Mouse (Mus musculus): ENCODE results near the gene Hnrnpdl. TPM values are rescaled to one million over a fixed set of nuclear protein-coding genes. Genes with fewer than 3 reads are reported as not detected.

Gene Hnrnpdl
- total RNA-seq (2021): 100 to 1,000 TPM in 1 of 2 experiments, 10 to 100 TPM in 1; 97.3 to 105 TPM

DNA sequence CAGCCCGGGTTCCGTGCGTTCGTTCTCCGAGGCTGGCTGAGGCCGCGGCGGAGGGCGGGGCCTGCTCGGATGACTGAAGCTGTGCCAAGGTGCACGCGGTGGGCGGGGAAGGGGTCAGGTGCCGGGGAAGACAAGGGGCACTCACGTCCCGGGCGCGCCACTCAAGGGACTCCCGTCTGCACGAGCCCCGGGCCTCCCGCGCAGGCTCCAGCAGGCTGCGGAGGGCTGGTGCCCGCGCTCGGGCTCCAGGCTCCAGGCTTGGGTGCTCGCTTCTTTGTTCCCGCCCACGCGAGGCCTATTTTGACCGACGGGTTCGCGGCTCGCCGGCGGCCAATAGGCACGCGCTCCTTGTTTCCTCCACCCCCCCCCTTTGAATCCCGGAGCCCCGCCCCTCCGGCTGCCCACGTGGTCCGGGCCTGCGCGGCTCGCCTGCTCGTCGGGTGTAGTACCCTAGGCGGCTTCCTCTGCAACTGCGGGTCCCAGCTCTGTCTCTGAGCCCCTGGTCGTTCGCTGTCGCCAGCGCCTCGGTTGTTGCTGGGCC lies at the start of gene Hnrnpdl, which contains the start of gene Enoph1:
Hnrnpdl (minus strand) TSS at position 63 of the 541 bp plus-strand sequence.
Enoph1 (plus strand) TSS at position 384 of the 541 bp plus-strand sequence.
- intact Hi-C loops (cut with DNase I): loop anchor here (5.0 to 10.0 kb wide), 4 partner anchors 112 to 835 kb away; no protein-coding TSS in a partner anchor
- peak; percentile 94 to 95 for DNase-seq

DNA sequence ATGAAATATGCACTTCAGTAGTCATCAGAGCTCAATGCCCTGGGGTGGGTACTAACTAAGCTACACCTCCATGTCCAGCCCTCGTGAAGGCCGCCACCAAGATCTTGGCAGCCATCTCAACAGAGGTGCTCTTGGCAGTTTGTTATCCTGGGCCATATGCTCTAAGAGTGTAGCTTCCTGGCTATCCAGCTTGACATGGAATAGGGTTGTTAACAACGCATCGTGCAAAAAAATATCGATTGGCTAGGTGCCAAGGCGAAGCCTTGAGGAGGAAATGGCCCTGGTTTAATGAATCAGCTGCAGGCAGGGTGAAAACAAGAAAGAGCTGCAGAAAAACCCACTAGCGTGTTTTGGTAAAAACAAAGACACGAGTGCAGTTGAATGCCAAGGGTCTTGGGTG lies 45.6 kb upstream of the Hnrnpdl start:
- intact Hi-C loops (cut with DNase I): no loop called here
- DNase-seq: peak; percentile 20 to 45

DNA sequence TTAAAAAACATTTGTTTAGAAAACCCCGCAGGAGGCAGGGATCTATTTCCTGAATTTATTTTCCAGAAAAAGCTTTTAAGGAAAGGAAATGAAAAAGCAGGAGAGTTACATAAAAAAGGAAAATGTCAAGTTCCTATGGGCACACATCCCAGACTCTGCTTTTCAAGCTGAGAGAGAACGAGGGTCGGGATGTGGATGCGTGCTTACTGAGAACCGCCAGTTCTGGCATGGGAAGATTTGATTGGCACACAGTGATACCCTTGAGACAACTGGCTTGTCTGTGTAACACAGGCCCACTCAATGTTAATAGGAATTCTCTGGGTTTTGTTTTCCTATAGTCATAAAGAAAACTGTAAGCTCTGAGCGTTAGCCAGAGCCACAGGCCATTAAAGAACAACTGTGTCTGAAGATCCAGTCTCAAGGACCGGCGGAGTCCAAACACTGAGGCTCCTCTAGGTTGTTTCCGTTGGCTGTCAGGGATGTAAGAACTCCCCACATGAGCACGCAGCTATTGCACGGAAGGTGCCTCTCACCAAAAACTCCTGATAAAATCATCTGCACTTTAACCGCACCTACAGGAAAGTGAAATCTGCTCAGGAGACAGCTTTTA lies 44.6 kb upstream of the Hnrnpdl start:
- DNase-seq: no peak
- intact Hi-C loops (cut with DNase I): no loop called here

DNA sequence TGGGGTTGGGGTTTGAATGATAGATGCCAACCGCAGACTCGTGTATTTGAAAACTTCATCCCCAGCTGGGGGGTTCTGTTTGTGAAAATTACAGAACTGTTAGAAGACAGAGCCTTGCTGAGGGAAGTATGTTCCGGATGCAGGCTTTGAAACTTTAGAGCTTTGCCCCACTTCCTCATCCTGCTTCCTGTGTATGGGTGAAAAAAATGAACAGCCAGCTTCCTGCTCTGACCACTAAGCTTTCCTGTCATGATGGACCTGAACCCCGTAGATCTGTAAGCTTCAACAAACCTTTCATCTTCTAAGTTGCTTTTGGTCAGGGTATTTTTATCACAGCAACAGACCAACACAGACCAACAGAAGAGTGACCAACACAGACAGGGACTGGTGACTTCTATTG lies 42.5 kb upstream of the Hnrnpdl start:
- intact Hi-C loops (cut with DNase I): no loop called here

DNA sequence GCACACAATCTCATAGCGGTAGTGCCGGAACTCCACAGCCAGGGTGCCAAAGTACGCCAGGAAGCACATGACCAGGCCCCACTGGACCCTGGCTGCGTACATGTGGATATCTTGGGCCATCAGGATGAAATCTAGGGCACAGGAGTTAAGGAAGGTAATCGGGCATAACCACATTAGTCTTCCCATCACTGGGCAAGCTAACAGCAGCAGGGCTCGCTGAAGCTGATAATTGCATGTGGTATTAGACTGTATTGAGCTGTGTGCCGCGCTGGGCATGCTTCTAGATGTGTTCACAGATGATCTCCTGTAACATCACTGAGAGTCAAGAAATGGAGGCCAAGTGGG lies 40.4 kb upstream of the Hnrnpdl start:
- no peak for DNase-seq
- intact Hi-C loops (cut with DNase I): no loop called here

More for the DNA sequence above, 42.5 kb upstream of the Hnrnpdl start:
- no peak for DNase-seq

DNA sequence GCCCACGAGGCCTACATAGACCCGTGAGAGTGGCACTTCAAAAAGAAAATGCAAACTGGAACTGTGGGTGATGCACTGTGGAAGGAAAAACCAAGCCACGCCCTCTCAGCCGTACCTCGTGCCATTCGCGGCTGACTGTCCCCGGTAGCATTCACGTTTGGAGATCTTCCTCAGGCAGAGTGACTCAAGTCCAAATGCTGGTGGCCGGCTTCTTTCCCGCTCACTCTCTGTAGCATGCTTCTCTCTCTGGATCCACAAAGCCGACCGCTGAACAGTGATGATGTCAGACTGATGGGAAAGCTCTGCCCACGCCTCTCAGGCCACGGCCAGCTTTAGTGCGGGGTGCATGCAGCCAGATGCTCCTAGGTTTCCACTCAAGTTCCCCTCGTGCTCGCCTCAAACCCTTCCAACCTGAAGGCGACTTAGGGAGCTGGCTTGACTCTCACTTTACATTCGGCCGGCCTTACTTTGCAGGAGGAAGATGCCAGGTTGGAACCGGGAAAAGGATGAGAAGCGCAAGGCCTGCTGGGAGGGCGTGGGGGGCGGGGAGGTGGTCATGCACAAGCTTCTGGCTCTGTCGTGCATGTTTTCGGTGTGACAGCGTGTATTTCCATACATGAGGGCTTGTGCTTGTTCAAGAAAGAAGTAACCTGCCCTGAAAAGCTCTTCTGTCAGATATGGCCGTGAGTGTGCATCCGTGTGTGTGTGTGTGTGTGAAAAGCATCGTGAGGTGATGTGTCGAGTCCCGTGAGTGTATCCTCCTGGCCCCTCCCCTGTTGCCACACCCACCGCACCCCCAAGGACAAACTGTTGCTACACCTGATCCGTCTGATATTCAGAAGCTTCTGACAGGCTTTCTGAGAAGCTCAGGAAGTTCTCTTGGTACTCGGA lies 39.8 kb upstream of the Hnrnpdl start:
- intact Hi-C loops (cut with DNase I): no loop called here
- peak; percentile 32 to 42 for DNase-seq

DNA sequence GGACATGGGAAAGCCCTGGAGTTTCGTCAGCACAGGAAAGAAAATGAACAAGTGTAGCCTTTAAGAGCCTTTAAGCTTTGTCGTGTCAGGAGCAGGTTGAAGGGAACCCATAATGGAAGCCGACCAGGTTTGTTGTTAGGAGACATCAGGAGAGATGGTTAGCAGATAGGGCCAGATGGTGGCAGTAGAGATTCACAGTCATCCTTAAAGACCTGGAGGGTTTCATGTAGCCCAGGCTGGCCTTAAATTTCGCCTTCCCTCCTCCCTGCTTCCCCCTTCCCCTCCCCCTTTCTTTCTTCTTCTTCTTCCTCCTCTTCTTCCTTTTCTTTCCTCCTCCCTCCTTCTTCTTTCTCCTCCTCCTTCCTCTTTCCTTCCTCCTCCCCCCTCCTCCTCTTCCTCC lies 35.1 kb upstream of the Hnrnpdl start:
- DNase-seq: no peak
- intact Hi-C loops (cut with DNase I): loop anchor here (5.0 kb wide), 2 partner anchors 93 to 228 kb away; no protein-coding TSS in a partner anchor

DNA sequence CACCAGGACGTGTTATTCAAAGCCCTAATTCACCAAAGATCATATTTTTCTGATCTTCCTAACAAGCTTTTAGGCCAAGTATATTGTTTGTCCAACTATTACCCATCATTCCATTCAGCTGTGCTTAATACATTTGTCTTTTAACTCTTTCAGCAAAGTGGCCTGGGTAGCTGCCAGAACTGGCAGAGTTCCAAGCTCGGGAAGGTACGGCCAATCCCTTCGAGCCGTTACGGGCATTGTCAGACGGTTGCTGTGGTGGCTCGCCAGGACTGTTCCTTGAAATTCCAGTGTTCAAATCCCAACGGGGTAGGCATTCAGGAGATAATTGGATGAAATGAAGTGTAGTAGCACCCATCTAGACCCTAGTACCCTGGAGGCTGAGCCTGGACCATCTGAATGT lies 33.1 kb upstream of the Hnrnpdl start:
- DNase-seq: no peak
- intact Hi-C loops (cut with DNase I): loop anchor here (5.0 kb wide), 2 partner anchors 95 to 230 kb away; no protein-coding TSS in a partner anchor

DNA sequence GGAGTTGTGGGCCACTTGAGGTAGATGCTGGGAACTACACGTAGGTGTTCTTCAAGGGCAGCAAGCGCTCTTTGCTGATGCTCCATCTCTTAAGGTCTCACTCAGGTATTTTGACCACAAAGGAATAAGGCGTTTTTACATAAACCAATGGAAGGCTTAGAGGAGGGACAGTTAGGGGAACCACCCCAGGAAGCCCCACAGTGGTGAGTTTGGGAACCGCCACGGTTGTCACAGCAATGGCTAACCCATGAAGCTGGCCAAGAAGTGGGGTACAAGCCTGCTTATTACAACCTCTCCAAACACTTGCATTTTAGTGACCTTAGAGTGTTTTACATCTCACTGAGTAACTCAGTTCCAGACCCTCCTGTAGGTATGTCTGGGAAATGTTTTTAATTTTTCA lies 32.1 kb upstream of the Hnrnpdl start:
- intact Hi-C loops (cut with DNase I): loop anchor here (5.0 kb wide), 2 partner anchors 96 to 231 kb away; no protein-coding TSS in a partner anchor

DNA sequence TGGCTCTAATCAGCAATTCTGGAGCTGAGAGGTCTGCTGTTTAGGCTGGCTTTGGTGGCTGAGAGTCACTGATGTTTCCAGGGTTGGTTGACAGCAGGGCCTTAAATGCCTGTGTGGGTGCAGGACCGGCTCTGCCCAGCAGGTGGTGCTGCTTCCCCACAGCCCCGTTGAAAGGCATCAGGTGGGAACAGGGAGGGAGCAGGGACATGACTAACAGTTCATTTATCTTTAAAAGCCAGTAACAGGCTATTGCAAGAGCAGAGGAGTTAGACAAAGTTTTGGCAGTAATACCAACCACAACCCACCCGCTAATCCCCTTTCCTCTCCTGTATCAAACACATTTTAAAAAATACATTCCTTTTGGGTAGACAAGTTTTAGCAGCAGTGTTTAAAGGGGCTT lies 30.8 kb upstream of the Hnrnpdl start:
- peak; percentile 86 to 91 for DNase-seq
- intact Hi-C loops (cut with DNase I): loop anchor here (1.0 to 5.0 kb wide), 4 partner anchors 97 to 252 kb away; no protein-coding TSS in a partner anchor

More for the DNA sequence above, 32.1 kb upstream of the Hnrnpdl start:
- DNase-seq: no peak

DNA sequence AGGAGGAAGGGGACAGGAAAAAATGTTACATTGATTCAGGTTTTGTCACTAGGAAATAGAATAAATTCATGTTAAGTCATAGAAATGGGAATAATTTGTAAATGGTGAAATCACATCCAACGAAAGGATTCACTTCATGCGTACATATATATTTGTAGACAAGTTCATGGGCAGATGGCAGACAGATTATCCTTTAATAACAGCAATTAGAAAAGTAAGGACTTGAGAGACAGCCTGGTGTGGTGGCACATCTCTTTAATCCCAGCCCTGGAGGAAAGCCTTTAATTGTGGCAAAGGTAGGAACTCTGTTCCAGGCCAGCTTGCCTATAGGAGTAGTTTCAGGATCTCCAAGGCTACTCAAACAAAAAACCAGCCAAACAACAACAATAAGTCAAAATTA lies 30.1 kb upstream of the Hnrnpdl start:
- intact Hi-C loops (cut with DNase I): no loop called here
- no peak for DNase-seq

DNA sequence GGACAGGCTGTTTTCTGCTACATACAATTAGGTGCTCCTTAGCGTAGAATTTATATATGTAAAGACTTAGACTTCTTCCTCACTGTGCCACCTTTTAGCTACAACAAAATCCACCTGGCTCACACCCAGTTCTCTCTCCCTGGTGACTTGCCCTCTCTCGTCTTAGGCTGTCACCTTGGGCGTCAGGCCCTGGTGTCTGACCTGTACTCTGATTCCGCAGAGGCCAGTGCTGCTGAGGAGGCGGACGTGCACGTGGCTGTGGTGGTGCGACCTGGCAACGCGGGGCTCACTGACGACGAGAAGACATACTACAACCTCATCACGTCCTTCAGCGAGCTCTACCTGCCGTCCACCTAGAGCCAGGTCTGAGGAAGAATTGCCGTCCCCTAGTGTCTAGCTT lies 28.1 kb upstream of the Hnrnpdl start:
- DNase-seq: no peak
- intact Hi-C loops (cut with DNase I): no loop called here

DNA sequence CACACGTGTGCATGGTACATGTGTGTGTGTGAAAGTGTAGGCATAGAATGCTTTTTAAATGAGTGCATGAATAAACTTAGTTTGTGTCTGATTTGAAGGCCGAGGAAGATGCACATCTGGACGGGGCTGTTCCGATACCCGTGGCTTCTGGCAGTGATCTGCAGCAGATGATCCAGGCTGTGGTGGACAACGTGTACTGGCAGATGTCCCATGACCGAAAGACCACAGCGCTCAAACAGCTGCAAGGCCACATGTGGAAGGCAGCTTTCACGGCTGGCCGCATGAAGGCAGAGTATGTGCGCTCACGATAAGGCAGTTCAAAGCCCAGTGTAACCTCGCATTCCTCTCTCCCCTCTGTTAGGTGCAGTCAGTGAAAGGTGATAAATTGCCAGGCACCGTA lies 21.4 kb upstream of the Hnrnpdl start:
- DNase-seq: no peak
- intact Hi-C loops (cut with DNase I): no loop called here

DNA sequence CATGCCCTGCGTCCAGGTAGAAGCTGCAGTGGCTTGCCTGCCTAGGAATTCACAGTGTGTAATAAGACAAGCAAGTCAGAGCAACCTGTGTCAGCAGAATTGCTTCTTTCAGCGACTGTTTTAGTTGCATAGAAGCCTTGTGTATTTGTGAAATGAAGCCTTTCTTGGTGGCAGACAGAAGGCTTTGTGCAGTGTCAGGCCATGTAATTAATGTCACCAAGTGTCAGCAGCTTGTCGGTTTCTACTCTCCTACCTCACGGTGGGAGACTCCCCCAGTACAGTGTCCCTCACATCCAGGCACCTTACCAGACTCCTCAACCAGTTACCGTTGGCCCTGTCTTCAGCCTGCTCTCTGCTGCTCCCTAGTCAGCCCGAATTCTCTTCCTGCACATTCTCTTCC lies 19.9 kb upstream of the Hnrnpdl start:
- intact Hi-C loops (cut with DNase I): no loop called here

DNA sequence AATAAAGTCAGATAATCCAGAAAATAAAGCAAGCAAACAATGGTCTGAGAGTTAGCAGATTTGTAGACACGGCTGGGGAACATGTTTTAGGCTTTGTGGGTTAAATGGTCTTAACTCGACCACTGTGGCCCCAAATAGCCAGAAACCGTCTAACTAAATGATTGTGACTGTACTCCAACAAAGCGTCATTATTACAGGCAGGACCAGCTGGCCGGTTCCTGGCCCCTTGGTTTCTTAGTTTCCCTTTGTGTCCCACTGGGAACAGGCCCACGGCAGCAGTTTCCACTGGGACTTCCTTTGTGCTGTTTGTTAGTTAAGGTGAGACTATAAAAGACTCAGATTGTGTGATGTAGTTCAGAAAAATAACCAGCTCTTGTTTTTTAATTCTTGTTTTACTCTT lies 19.3 kb upstream of the Hnrnpdl start:
- intact Hi-C loops (cut with DNase I): no loop called here
- DNase-seq: no peak

More for the DNA sequence above, 19.9 kb upstream of the Hnrnpdl start:
- DNase-seq: no peak

DNA sequence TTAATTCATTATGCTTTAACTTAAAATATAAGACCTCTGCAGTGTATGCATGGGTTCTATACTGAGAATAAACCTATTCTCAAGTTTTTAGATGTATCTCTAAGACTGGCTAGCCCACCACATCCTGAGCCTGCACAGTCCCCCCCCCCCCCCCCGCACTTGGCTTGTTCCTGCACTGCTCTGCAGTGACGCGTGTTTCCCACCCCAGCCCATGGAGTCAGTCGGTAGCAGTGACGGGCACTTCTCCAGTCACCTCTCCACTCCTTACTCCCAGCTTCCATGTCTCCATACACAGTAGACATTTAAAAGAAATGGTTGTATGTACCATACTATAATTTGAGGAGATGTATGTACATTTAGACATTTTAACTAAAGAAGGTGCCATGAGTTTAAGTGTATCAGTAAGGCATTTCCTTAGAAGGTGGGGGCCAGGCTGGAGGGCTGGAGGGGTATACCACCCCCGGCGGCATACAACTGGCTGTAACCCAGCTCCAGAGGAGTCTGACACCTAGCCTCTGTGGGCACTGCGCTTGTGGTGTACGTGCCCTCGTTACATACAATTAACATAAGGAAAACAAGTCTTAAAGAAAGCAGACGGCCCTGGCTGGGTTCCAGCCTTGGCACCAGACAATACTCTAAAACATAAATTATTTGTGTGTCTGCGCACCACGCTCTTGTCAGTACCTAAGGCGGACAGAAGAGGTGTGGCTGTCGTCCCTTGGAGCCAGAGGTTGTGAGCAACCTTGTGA lies 18.2 kb upstream of the Hnrnpdl start:
- intact Hi-C loops (cut with DNase I): no loop called here
- no peak for DNase-seq

DNA sequence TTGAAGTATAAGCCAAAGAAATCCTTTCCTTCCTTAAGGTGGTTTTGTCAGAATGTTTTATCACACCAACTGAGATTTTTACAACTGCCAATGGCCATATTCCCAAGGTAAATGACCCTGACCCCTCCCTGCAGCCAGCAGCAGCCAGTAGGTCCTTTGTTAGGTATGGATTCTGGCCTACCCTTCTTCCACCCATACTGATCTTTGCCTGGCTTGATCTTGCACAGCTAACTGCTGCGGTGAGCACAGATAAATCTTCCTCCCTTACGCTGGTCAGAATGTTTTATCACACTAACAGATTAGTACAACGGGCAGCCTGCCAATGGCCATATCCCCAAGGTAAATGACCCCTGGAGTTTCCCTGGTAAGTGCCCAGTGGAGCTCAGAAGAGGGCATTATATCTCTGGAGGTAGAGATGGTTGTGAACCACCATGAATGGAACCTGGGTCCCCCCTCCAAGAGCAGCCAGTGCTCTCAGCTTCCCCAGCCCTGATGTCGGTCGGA lies 16.5 kb upstream of the Hnrnpdl start:
- intact Hi-C loops (cut with DNase I): no loop called here
- DNase-seq: no peak

DNA sequence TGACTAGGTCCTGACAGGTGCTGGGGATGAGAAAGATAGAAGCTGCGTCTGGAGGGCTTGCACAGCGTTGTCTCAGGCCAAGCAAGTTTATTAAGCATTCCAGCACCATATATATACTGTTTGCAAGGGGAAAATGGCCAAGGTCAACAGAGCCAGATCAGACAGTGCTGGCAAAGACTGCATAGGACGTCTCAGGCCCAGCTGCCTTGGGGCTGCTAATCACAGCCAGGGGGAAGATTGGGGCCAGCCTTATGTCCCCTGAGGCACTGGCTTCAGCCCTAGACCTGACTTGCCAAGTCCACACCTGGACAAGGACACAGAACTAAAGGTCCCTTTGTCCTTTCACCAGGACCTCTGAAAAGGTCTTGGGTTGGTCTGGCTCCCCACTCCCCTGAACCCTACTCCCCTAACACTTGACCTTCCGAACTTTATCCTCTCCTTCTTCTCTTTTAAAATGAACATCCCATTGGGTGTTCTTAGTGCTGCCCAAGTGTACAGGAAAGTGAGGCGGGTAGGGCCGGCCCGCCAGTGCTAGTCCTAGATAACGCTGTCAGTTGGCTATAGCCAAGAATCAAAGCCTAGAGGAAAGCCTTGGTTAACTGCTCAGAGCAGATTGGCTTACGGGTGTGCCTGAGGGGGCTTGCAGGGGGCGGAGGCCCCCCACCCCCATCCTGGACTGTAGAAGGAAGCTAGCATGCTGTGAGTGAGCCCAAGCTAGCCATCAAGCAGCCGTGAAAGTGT lies 15.5 kb upstream of the Hnrnpdl start:
- DNase-seq: peak in 1 of 2 experiments; percentile 18
- intact Hi-C loops (cut with DNase I): no loop called here

DNA sequence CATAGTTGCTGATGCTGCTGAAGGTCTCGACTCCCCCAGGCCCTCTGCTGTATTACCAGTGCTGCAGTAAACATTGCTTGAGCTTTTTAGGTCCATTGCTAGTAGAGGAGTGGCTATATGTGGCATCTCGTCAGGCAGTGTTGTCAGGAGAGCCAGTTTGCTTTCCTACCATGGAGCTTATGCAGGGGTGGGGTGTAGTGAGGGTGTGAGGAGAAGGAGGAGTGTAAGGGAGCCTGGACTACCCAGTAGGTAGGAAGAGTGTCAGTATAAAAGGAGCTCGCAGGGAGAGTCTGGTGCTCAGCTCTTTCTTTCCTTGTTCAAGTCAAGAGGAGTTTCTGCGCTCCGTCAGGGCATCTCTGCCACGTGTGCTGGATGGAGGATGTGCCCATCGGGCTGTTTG lies 13.3 kb upstream of the Hnrnpdl start:
- no peak for DNase-seq
- intact Hi-C loops (cut with DNase I): no loop called here

DNA sequence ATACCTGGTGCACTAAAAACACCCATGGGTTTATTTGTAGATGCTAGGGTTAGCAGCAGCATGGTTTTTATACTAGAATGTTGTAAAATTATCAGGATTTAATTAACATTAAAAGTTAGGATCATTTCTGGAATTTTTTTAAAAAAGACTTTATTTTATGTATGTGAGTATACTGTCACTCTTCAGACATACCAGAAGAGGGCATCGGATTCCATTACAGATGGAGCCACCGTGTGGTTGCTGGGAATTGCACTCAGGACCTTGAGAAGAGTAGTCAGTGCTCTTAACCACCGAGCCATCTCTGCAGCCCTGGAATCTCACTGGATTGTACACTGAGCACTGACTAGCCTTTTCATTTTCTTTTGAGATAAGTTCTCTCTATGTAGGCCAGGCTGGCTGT lies 10.4 kb upstream of the Hnrnpdl start:
- intact Hi-C loops (cut with DNase I): no loop called here
- DNase-seq: no peak
